Mouse (Mus musculus): ENCODE data around the gene Csrp3.

GRCm38 (mm10) chr7:48853496-48853895 is 5.7 kb upstream of the Csrp3 start:
- no peak for TF ChIP-seq POLR2A (IDR thresholded peaks at IDR 0.05; ENCODE audit: insufficient read depth, low read depth, low read length)
- TF ChIP-seq CTCF (IDR thresholded peaks at IDR 0.05): no peak

All from heart, adult 2 months (tissue).